Mouse (Mus musculus) small intestine, adult 2 months (tissue): ENCODE data around the gene Mien1. TPM values are rescaled to one million over a fixed set of nuclear protein-coding genes. Genes with fewer than 3 reads are reported as not detected.

Experiments used
- H3K27ac ChIP-seq: fragments of 200-500 bp; 2 replicates; pipeline ENCODE4 v1.5.1; 2012; ENCODE audit warnings: low read depth, low read length, control low read depth, inconsistent platforms; ENCODE audit not compliant: insufficient read depth
- H3K27me3 ChIP-seq: fragments of 200-500 bp; 2 replicates; pipeline ENCODE4 v1.6.1; 2012; ENCODE audit warnings: mild to moderate bottlenecking, moderate library complexity, low read length, inconsistent platforms; ENCODE audit not compliant: control insufficient read depth, insufficient read depth
- H3K36me3 ChIP-seq: fragments of 200-500 bp; 2 replicates; pipeline ENCODE4 v1.6.1; 2012; ENCODE audit warnings: mild to moderate bottlenecking, low read length, control low read depth, inconsistent platforms; ENCODE audit not compliant: control insufficient read depth, insufficient read depth
- H3K4me1 ChIP-seq: fragments of 200-500 bp; 2 replicates; pipeline ENCODE4 v1.6.1; 2012; ENCODE audit warnings: low read length, inconsistent platforms, mixed read lengths; ENCODE audit not compliant: control insufficient read depth, insufficient read depth, insufficient read length
- H3K4me3 ChIP-seq: fragments of 200-500 bp; 2 replicates; pipeline ENCODE4 v1.5.1; 2012; ENCODE audit warnings: low read depth, mild to moderate bottlenecking, control low read depth, inconsistent platforms, low read length, moderate library complexity
- CTCF ChIP-seq: fragments of 200-500 bp; IDR thresholded peaks from 2 replicates; pipeline ENCODE4 v1.5.1; 2012; ENCODE audit warnings: low read depth, mild to moderate bottlenecking, control low read depth, inconsistent platforms, low read length, moderate library complexity, mixed read lengths; ENCODE audit not compliant: insufficient replicate concordance, insufficient read length; ENCODE audit errors: extremely low read depth
- POLR2A ChIP-seq: fragments of 200-500 bp; IDR thresholded peaks from 2 replicates; pipeline ENCODE4 v1.6.1; 2012; ENCODE audit warnings: low read depth, mild to moderate bottlenecking, control low read depth, inconsistent platforms, low read length, moderate library complexity
- WGBS: fragments of 180-500 bp; shearing (Covaris S2); methylation state at CpG from one replicate; pipeline ENCODE4 v1.1.7; 2018; 5-methylcytosine and 5-hydroxymethylcytosine counted together
- polyA plus RNA-seq: library from polyadenylated mRNA; depleted of rRNA; stranded (reverse); fragments of >200 nt; gene quantifications from 2 replicates; pipeline ENCODE4 v1.2.3, GENCODE M21; 2012

Gene Mien1
- polyA plus RNA-seq, 1 experiment, result 37.7 TPM

GRCm38 (mm10) chr11:98409341-98409822, 29.4 kb downstream of the Mien1 start:
- Histone ChIP-seq H3K27me3 (no peaks in the 10 kb centered on the region), H3K4me3 (no peak overlapping the region), H3K4me1 (peaks cover 7% of the 10 kb centered on the region), H3K36me3 (no peaks in the 10 kb centered on the region), H3K27ac (no peak overlapping the region)
- TF ChIP-seq POLR2A, result no peak
- 10% methylated on average over 10 of the region's 10 CpGs for WGBS

- H3K27ac ChIP-seq, result peak overlapping the region; percentile 80
- 0 out of 2 replicates have a peak overlapping the region, but pooled peaks have one; percentile 17 for H3K4me3 ChIP-seq
Observed at GRCm38 (mm10) chr11:98408872-98409271, 29.9 kb downstream of the Mien1 start.

GRCm38 (mm10) chr11:98406621-98407020, 32.2 kb downstream of the Mien1 start:
- peaks cover 5% of the 10 kb centered on the region for H3K4me1 ChIP-seq
- 73% methylated on average over 6 of the region's 6 CpGs for WGBS

More at GRCm38 (mm10) chr11:98408872-98409271, 29.9 kb downstream of the Mien1 start:
- peaks cover 7% of the 10 kb centered on the region for H3K4me1 ChIP-seq
- no peaks in the 10 kb centered on the region for H3K36me3 ChIP-seq
- TF ChIP-seq CTCF (no peak), POLR2A (no peak)
- WGBS, result 30% methylated on average over 8 of the region's 8 CpGs
- no peaks in the 10 kb centered on the region for H3K27me3 ChIP-seq

GRCm38 (mm10) chr11:98400816-98401215, 38.0 kb downstream of the Mien1 start:
- Histone ChIP-seq H3K4me3 (peak overlapping the region; percentile 6; the same call in 1 of the 2 replicates), H3K27me3 (no peaks in the 10 kb centered on the region), H3K36me3 (no peaks in the 10 kb centered on the region), H3K27ac (peak overlapping the region; percentile 100), H3K4me1 (peaks cover 14% of the 10 kb centered on the region)
- WGBS, result 11% methylated on average over 3 of the region's 3 CpGs
- TF ChIP-seq CTCF (no peak), POLR2A (peak; percentile 85)

More at GRCm38 (mm10) chr11:98406621-98407020, 32.2 kb downstream of the Mien1 start:
- no peaks in the 10 kb centered on the region for H3K27me3 ChIP-seq
- H3K27ac ChIP-seq, result no peak overlapping the region
- no peak overlapping the region for H3K4me3 ChIP-seq
- H3K36me3 ChIP-seq, result no peaks in the 10 kb centered on the region
- no peak for TF ChIP-seq POLR2A
- no peak for TF ChIP-seq CTCF

- WGBS, result under 1% methylated on average over 40 of the region's 40 CpGs
- peak; percentile 64 for TF ChIP-seq POLR2A
- TF ChIP-seq CTCF, result no peak
Observed at GRCm38 (mm10) chr11:98400161-98400726, 38.5 kb downstream of the Mien1 start, which contains the start of gene Pgap3. Gene Pgap3 (minus strand): TSS chr11:98400490.

GRCm38 (mm10) chr11:98397946-98398345, 40.8 kb downstream of the Mien1 start:
- TF ChIP-seq POLR2A, result no peak
- TF ChIP-seq CTCF, result no peak
- H3K27ac ChIP-seq, result no peak overlapping the region
- H3K4me3 ChIP-seq, result no peak overlapping the region
- H3K36me3 ChIP-seq, result no peaks in the 10 kb centered on the region
- 93% methylated on average over 7 of the region's 7 CpGs for WGBS
- H3K27me3 ChIP-seq, result no peaks in the 10 kb centered on the region
- H3K4me1 ChIP-seq, result peaks cover 32% of the 10 kb centered on the region

More at GRCm38 (mm10) chr11:98400161-98400726, 38.5 kb downstream of the Mien1 start, which contains the start of gene Pgap3:
- H3K27me3 ChIP-seq, result no peaks in the 10 kb centered on the region
- peaks cover 17% of the 10 kb centered on the region for H3K4me1 ChIP-seq
- peak within 1 kb of the TSS; percentile 93 for H3K4me3 ChIP-seq
- H3K27ac ChIP-seq, result peak within 1 kb of the TSS; percentile 100
- no peaks in the 10 kb centered on the region for H3K36me3 ChIP-seq

GRCm38 (mm10) chr11:98395041-98395440, 43.8 kb downstream of the Mien1 start:
- H3K4me1 ChIP-seq, result peaks cover 40% of the 10 kb centered on the region
- H3K27me3 ChIP-seq, result no peaks in the 10 kb centered on the region
- WGBS, result 14% methylated on average over 4 of the region's 4 CpGs
- peak overlapping the region; percentile 95 for H3K27ac ChIP-seq
- TF ChIP-seq POLR2A, result no peak
- no peak for TF ChIP-seq CTCF
- H3K4me3 ChIP-seq, result no peak overlapping the region
- no peaks in the 10 kb centered on the region for H3K36me3 ChIP-seq

GRCm38 (mm10) chr11:98394301-98394700, 44.5 kb downstream of the Mien1 start:
- WGBS, result 20% methylated on average over 6 of the region's 6 CpGs
- H3K27me3 ChIP-seq, result no peaks in the 10 kb centered on the region
- peaks cover 45% of the 10 kb centered on the region for H3K4me1 ChIP-seq
- no peaks in the 10 kb centered on the region for H3K36me3 ChIP-seq
- H3K27ac ChIP-seq, result peak overlapping the region; percentile 95
- H3K4me3 ChIP-seq, result no peak overlapping the region
- TF ChIP-seq POLR2A (no peak), CTCF (no peak)
